Mouse (Mus musculus) hindbrain, embryonic 16.5 days (tissue): ENCODE measurements around the gene Lefty2. TPM values are rescaled to one million over a fixed set of nuclear protein-coding genes. Genes with fewer than 3 reads are reported as not detected.

ENCODE experiments used
- ATAC-seq: fragments of 200-750 bp; cut with Nextera tagmentation; 2 replicates; pipeline ENCODE4 v1.8.0; 2017; ENCODE audit warnings: moderate TSS enrichment, moderate library complexity
- H3K27ac ChIP-seq: fragments of 300-500 bp; sonication (generic); 2 replicates; pipeline ENCODE4 v1.5.1; 2014; ENCODE audit warnings: low read depth, mild to moderate bottlenecking, control low read depth, low read length, moderate library complexity
- H3K27me3 ChIP-seq: fragments of 300-500 bp; sonication (generic); replicated peaks from 2 replicates; pipeline ENCODE4 v1.6.1; 2014; ENCODE audit warnings: low read length; ENCODE audit not compliant: control insufficient read depth, insufficient read depth
- H3K36me3 ChIP-seq: fragments of 300-500 bp; sonication (generic); 2 replicates; pipeline ENCODE4 v1.6.1; 2014; ENCODE audit warnings: mild to moderate bottlenecking, low read length, moderate library complexity, mixed read lengths; ENCODE audit not compliant: control insufficient read depth, insufficient read depth
- H3K4me1 ChIP-seq: fragments of 300-500 bp; sonication (generic); 2 replicates; pipeline ENCODE4 v1.6.1; 2014; ENCODE audit warnings: low read depth, low read length; ENCODE audit not compliant: control insufficient read depth, insufficient read depth
- H3K4me2 ChIP-seq: fragments of 300-500 bp; sonication (generic); 2 replicates; pipeline ENCODE4 v1.6.1; 2014; ENCODE audit warnings: mild to moderate bottlenecking, low read length, control low read depth, moderate library complexity
- H3K4me3 ChIP-seq: fragments of 300-500 bp; sonication (generic); 2 replicates; pipeline ENCODE4 v1.5.1; 2014; ENCODE audit warnings: mild to moderate bottlenecking, low read length, control low read depth, moderate library complexity
- H3K9ac ChIP-seq: fragments of 300-500 bp; sonication (generic); 2 replicates; pipeline ENCODE4 v1.6.1; 2014; ENCODE audit warnings: low read depth, mild to moderate bottlenecking, control low read depth, low read length, moderate library complexity
- H3K9me3 ChIP-seq: fragments of 300-500 bp; sonication (generic); 2 replicates; pipeline ENCODE4 v1.6.1; 2014; ENCODE audit warnings: mild to moderate bottlenecking, low read length, moderate library complexity; ENCODE audit not compliant: control insufficient read depth
- WGBS: fragments of 180-500 bp; shearing (Covaris S2); extraction: QIAGEN DNeasy Blood & Tissue Kit; methylation state at CpG from one replicate; pipeline ENCODE4 v1.1.7; 2014; 5-methylcytosine and 5-hydroxymethylcytosine counted together
- polyA plus RNA-seq: library from polyadenylated mRNA; unstranded; fragments of >200 nt; fragmentation: Nextera tagmentation; extraction: Ambion mirVana; gene quantifications from 2 replicates; pipeline ENCODE4 v1.2.1, GENCODE M21; 2015

The Lefty2 gene
- polyA plus RNA-seq, 1 experiment from 2014 or later: 5.6 TPM

- WGBS: 78% methylated on average over 4 of the region's 4 CpGs
- Histone ChIP-seq H3K27me3 (peaks cover 33% of the 10 kb centered on the region), H3K36me3 (no peaks in the 10 kb centered on the region)
Observed at GRCm38 (mm10) chr1:180944553-180944952, 51.6 kb downstream of the Lefty2 start.

GRCm38 (mm10) chr1:180945001-180945980 is 52.4 kb downstream of the Lefty2 start:
- 34% methylated on average over 20 of the region's 20 CpGs for WGBS
- Histone ChIP-seq H3K4me1 (peaks cover 17% of the 10 kb centered on the region; the same call in 1 of the 2 replicates), H3K27ac (no peak overlapping the region), H3K9me3 (no peaks in the 10 kb centered on the region), H3K4me2 (peak overlapping the region; percentile 15; the same call in 1 of the 2 replicates), H3K4me3 (no peak overlapping the region), H3K36me3 (no peaks in the 10 kb centered on the region), H3K9ac (no peak overlapping the region; the same call in 1 of the 2 replicates), H3K27me3 (peaks cover 33% of the 10 kb centered on the region)
- peak; percentile 84 for ATAC-seq

More at GRCm38 (mm10) chr1:180944553-180944952, 51.6 kb downstream of the Lefty2 start:
- H3K9me3 ChIP-seq: no peaks in the 10 kb centered on the region
- no peak overlapping the region for H3K4me3 ChIP-seq
- no peak overlapping the region for H3K9ac ChIP-seq
- ATAC-seq: no peak
- peaks cover 17% of the 10 kb centered on the region; the same call in 1 of the 2 replicates for H3K4me1 ChIP-seq
- H3K27ac ChIP-seq: no peak overlapping the region
- no peak overlapping the region for H3K4me2 ChIP-seq

DNA sequence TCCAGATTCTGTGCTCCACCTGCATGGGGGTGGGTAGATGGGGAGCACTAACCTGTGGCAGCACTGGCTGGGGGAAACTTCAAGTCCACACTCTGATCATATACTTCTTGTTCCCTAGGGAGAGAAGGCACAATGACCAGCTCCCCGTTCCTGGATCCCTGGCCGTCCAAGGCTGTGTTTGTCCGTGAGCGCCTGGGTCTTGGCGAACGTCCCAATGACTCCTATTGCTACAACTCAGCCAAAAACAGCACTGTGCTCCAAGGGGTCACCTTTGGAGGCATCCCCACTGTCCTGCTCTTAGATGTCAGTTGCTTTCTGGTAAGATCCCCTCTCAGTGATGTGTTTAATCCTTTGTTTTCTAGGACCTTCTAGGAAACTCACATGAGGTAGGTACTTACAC is 53.5 kb downstream of the Lefty2 start:
- H3K36me3 ChIP-seq: no peaks in the 10 kb centered on the region
- WGBS: 80% methylated on average over 6 of the region's 6 CpGs
- H3K4me3 ChIP-seq: no peak overlapping the region
- H3K27ac ChIP-seq: no peak overlapping the region
- H3K4me2 ChIP-seq: no peak overlapping the region
- H3K9ac ChIP-seq: no peak overlapping the region
- no peak for ATAC-seq
- peaks cover 17% of the 10 kb centered on the region; the same call in 1 of the 2 replicates for H3K4me1 ChIP-seq
- H3K9me3 ChIP-seq: no peaks in the 10 kb centered on the region
- H3K27me3 ChIP-seq: peaks cover 27% of the 10 kb centered on the region

Other genes with a start within 250 kb of the Lefty2 start
- gene Mixl1, start 196.1 kb upstream of the Lefty2 start, polyA plus RNA-seq: not detected in 2 replicates
- 21.8 and 22.5 TPM in 2 replicates for gene Acbd3, start 167.1 kb upstream of the Lefty2 start, polyA plus RNA-seq
- 2,228 and 2,423 TPM in 2 replicates for gene H3f3a, start 79.2 kb upstream of the Lefty2 start, polyA plus RNA-seq
- gene Sde2, start 42.0 kb upstream of the Lefty2 start, polyA plus RNA-seq: 28.7 and 32.2 TPM in 2 replicates
- gene Pycr2, start 11.2 kb downstream of the Lefty2 start, polyA plus RNA-seq: 74.6 and 75.6 TPM in 2 replicates
- 0.16 and 0.25 TPM in 2 replicates for gene Lefty1, start 41.9 kb downstream of the Lefty2 start, polyA plus RNA-seq
- 2.1 and 2.6 TPM in 2 replicates for gene Tmem63a, start 49.2 kb downstream of the Lefty2 start, polyA plus RNA-seq
- gene Ephx1, start 127.8 kb downstream of the Lefty2 start, polyA plus RNA-seq: 11.8 and 16.4 TPM in 2 replicates
- gene 9130409I23Rik, start 158.1 kb downstream of the Lefty2 start, polyA plus RNA-seq: not detected in 2 replicates